ENCODE assay signal across 9 mouse cellular contexts in the genomic region with DNA sequence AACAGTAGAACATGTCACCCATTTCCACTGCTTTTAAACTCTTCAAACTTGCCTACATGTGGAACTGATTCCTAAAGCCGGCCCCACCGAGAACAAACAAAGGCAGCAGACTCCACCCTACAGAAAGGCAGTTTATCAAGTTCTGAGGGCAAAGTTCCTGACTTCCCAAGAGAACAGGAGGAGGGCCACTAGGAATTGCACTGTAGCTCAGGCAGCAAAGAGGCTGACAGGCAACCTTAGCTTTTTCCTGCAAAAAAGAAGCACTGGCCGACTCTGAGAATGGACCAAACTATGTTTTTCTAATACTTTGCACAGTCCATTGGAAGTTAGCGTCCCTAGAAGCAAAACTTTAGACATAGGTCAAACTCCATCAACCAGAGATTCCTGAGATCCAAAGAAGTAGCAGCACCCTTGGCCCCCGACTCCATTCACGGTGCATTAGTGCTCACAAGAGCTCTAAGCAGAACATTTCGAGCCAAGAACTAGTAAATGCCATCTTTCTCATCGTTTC. TPM values are rescaled to one million over a fixed set of nuclear protein-coding genes. Genes with fewer than 3 reads are reported as not detected.
DNase-seq lines count a peak whose midpoint lies in the region; ATAC-seq and TF ChIP-seq lines count a peak whose summit lies in the region.
"Had no signal": no experiment of that assay in that cellular context is flagged by ENCODE, and none has a peak within 500 bp of the region (broad histone marks: within the 10 kb centered on the region; RNA-seq: fewer than 3 reads in every experiment).

No protein-coding gene starts in this region.

- no peak overlapping the region for H3K9ac ChIP-seq in kidney, embryonic 15.5 days
- H3K9ac ChIP-seq in lung, postnatal 0 days (replicated peaks; ENCODE audit: low read depth): no peak overlapping the region

- peak; percentile 96 for DNase-seq in heart, adult 11 months
- no peak for DNase-seq in heart, postnatal 25 days (ENCODE audit: low spot score)
- DNase-seq in heart, embryonic 10.5 days (ENCODE audit: low spot score): peak; percentile 60
- DNase-seq in lung, postnatal 0 days (ENCODE audit: low spot score): peak; percentile 72
- DNase-seq in thymus, adult 18-20 months: no peak
- DNase-seq in layer of hippocampus, adult 9-11 months: no peak

- no peaks in the 10 kb centered on the region for H3K27me3 ChIP-seq in heart, embryonic 10.5 days (ENCODE audit: insufficient read depth, poor library complexity, severe bottlenecking)
- no peaks in the 10 kb centered on the region for H3K27me3 ChIP-seq in kidney, embryonic 15.5 days
- no peaks in the 10 kb centered on the region for H3K27me3 ChIP-seq in lung, postnatal 0 days (replicated peaks; ENCODE audit: insufficient read depth, low read length)

- H3K9me3 ChIP-seq in heart, embryonic 10.5 days: no peaks in the 10 kb centered on the region
- no peaks in the 10 kb centered on the region for H3K9me3 ChIP-seq in kidney, embryonic 15.5 days (replicated peaks)
- no peaks in the 10 kb centered on the region for H3K9me3 ChIP-seq in lung, postnatal 0 days (ENCODE audit: low read length)

- no peaks in the 10 kb centered on the region; the same call in 1 of the 2 replicates for H3K36me3 ChIP-seq in heart, embryonic 10.5 days
- H3K36me3 ChIP-seq in kidney, embryonic 15.5 days: no peaks in the 10 kb centered on the region; the same call in 1 of the 2 replicates
- no peaks in the 10 kb centered on the region for H3K36me3 ChIP-seq in lung, postnatal 0 days (ENCODE audit: insufficient read depth, low read length)

- no peak for TF ChIP-seq EP300 in lung, postnatal 0 days (IDR thresholded peaks at IDR 0.05)

- WGBS in heart, embryonic 10.5 days: 16% methylated on average over 8 of the region's 8 CpGs
- WGBS in kidney, embryonic 15.5 days: 6% methylated on average over 8 of the region's 8 CpGs
- 7% methylated on average over 8 of the region's 8 CpGs for WGBS in lung, postnatal 0 days

- intact Hi-C loops in heart, postnatal 25 days (cut with DNase I): no loop called here

- H3K4me1 ChIP-seq in heart, embryonic 10.5 days: peaks cover 96% of the 10 kb centered on the region
- H3K4me1 ChIP-seq in kidney, embryonic 15.5 days: peaks cover 83% of the 10 kb centered on the region
- peaks cover 75% of the 10 kb centered on the region for H3K4me1 ChIP-seq in lung, postnatal 0 days (ENCODE audit: insufficient read depth, low read depth, low read length)

- no peak for TF ChIP-seq CTCF in lung, postnatal 0 days (IDR thresholded peaks at IDR 0.05)

- peak; percentile 47; the same call in 1 of the 2 replicates for ATAC-seq in kidney, embryonic 15.5 days (replicated peaks; ENCODE audit: low FRiP score)
- peak; percentile 37 for ATAC-seq in lung, postnatal 0 days
- no peak for ATAC-seq in granulocyte monocyte progenitor cell, adult 5-6 weeks (replicated peaks; ENCODE audit: poor library complexity, severe bottlenecking)

- H3K4me3 ChIP-seq in heart, embryonic 10.5 days: peak overlapping the region; percentile 45
- peak overlapping the region; percentile 7; the same call in 1 of the 2 replicates for H3K4me3 ChIP-seq in kidney, embryonic 15.5 days (replicated peaks)
- no peak overlapping the region for H3K4me3 ChIP-seq in lung, postnatal 0 days (ENCODE audit: low read depth, low read length)

- H3K27ac ChIP-seq in heart, embryonic 10.5 days: peak overlapping the region; percentile 92
- peak overlapping the region; percentile 96 for H3K27ac ChIP-seq in kidney, embryonic 15.5 days
- H3K27ac ChIP-seq in lung, postnatal 0 days (ENCODE audit: low read length): peak overlapping the region; percentile 93

- peak overlapping the region; percentile 51 for H3K4me2 ChIP-seq in kidney, embryonic 15.5 days
- peak overlapping the region; percentile 46 for H3K4me2 ChIP-seq in lung, postnatal 0 days (replicated peaks; ENCODE audit: low read depth, low read length)

RNA-seq across cellular contexts. Expression of gene Ctnnd1, which starts 14.3 kb away (rescaled TPM):
- total RNA-seq in heart, postnatal 25 days (2021): 10 to 100 TPM; 66.6 to 70.4 TPM
- polyA plus RNA-seq in heart, embryonic 10.5 days (2016; fragmentation: Nextera tagmentation; extraction: Ambion mirVana): 65.2 and 91.5 TPM in 2 replicates
- polyA plus RNA-seq in kidney, embryonic 15.5 days (2015; fragmentation: Nextera tagmentation; extraction: Ambion mirVana): 50.3 and 54.7 TPM in 2 replicates
- polyA plus RNA-seq in lung, postnatal 0 days (2015; fragmentation: Nextera tagmentation; extraction: Ambion mirVana): 38.2 and 42.9 TPM in 2 replicates
- total RNA-seq in granulocyte monocyte progenitor cell, adult 5-6 weeks (2014; fragmentation: Nextera tagmentation): 30.6 and 34.8 TPM in 2 replicates
- 27.4 and 44.7 TPM in 2 replicates for total RNA-seq in granulocyte monocyte progenitor cell, adult 5-6 weeks (2017)

RNA-seq across cellular contexts. Expression of gene Btbd18, which starts 22.6 kb away (rescaled TPM):
- total RNA-seq in heart, postnatal 25 days (2021): not detected
- 0.21 and 0.29 TPM in 2 replicates for polyA plus RNA-seq in heart, embryonic 10.5 days (2016; fragmentation: Nextera tagmentation; extraction: Ambion mirVana)
- 0.26 and 0.34 TPM in 2 replicates for polyA plus RNA-seq in kidney, embryonic 15.5 days (2015; fragmentation: Nextera tagmentation; extraction: Ambion mirVana)
- polyA plus RNA-seq in lung, postnatal 0 days (2015; fragmentation: Nextera tagmentation; extraction: Ambion mirVana): 0.06 and 0.07 TPM in 2 replicates
- total RNA-seq in granulocyte monocyte progenitor cell, adult 5-6 weeks (2014; fragmentation: Nextera tagmentation): not detected in 2 replicates
- not detected in 2 replicates for total RNA-seq in granulocyte monocyte progenitor cell, adult 5-6 weeks (2017)
- total RNA-seq: hematopoietic stem cell, adult 5-6 weeks had no signal

RNA-seq across cellular contexts. Expression of gene Selenoh, which starts 34.3 kb away (rescaled TPM):
- 10 to 100 TPM; 22.4 to 25.2 TPM for total RNA-seq in heart, postnatal 25 days (2021)
- polyA plus RNA-seq in heart, embryonic 10.5 days (2016; fragmentation: Nextera tagmentation; extraction: Ambion mirVana): 347 and 370 TPM in 2 replicates
- polyA plus RNA-seq in kidney, embryonic 15.5 days (2015; fragmentation: Nextera tagmentation; extraction: Ambion mirVana): 355 and 388 TPM in 2 replicates
- polyA plus RNA-seq in lung, postnatal 0 days (2015; fragmentation: Nextera tagmentation; extraction: Ambion mirVana): 94.3 and 102 TPM in 2 replicates
- 189 and 209 TPM in 2 replicates for total RNA-seq in granulocyte monocyte progenitor cell, adult 5-6 weeks (2014; fragmentation: Nextera tagmentation)
- 156 and 175 TPM in 2 replicates for total RNA-seq in granulocyte monocyte progenitor cell, adult 5-6 weeks (2017)

RNA-seq across cellular contexts. Expression of gene Gm28635, which starts 41.6 kb away (rescaled TPM):
- 1 to 10 TPM; 5.4 to 5.8 TPM for total RNA-seq in heart, postnatal 25 days (2021)
- polyA plus RNA-seq in heart, embryonic 10.5 days (2016; fragmentation: Nextera tagmentation; extraction: Ambion mirVana): not detected in 2 replicates
- polyA plus RNA-seq in kidney, embryonic 15.5 days (2015; fragmentation: Nextera tagmentation; extraction: Ambion mirVana): not detected in 2 replicates
- polyA plus RNA-seq in lung, postnatal 0 days (2015; fragmentation: Nextera tagmentation; extraction: Ambion mirVana): not detected in 2 replicates
- total RNA-seq in granulocyte monocyte progenitor cell, adult 5-6 weeks (2014; fragmentation: Nextera tagmentation): not detected in 2 replicates
- not detected in 2 replicates for total RNA-seq in granulocyte monocyte progenitor cell, adult 5-6 weeks (2017)
- total RNA-seq: hematopoietic stem cell, adult 5-6 weeks had no signal

RNA-seq across cellular contexts. Expression of gene Med19, which starts 41.9 kb away (rescaled TPM):
- 10 to 100 TPM; 13.2 to 13.7 TPM for total RNA-seq in heart, postnatal 25 days (2021)
- polyA plus RNA-seq in heart, embryonic 10.5 days (2016; fragmentation: Nextera tagmentation; extraction: Ambion mirVana): 30.8 and 39.9 TPM in 2 replicates
- 41.3 and 44.4 TPM in 2 replicates for polyA plus RNA-seq in kidney, embryonic 15.5 days (2015; fragmentation: Nextera tagmentation; extraction: Ambion mirVana)
- 21.0 and 22.6 TPM in 2 replicates for polyA plus RNA-seq in lung, postnatal 0 days (2015; fragmentation: Nextera tagmentation; extraction: Ambion mirVana)
- 16.7 and 24.4 TPM in 2 replicates for total RNA-seq in granulocyte monocyte progenitor cell, adult 5-6 weeks (2014; fragmentation: Nextera tagmentation)
- 25.5 and 28.5 TPM in 2 replicates for total RNA-seq in granulocyte monocyte progenitor cell, adult 5-6 weeks (2017)

Comparison
In these comparisons a context has a peak if more than half of its experiments do, and no peak if none do; other contexts are left out.
1. DNase-seq: peak in heart, adult 11 months (single experiment), heart, embryonic 10.5 days (single experiment) and lung, postnatal 0 days (single experiment); none in heart, postnatal 25 days (single experiment), thymus, adult 18-20 months (0 of 2) and layer of hippocampus, adult 9-11 months (single experiment).
2. Peak in every context shown above with its lines, with median percentiles within 50 percentile points of each other: H3K27ac ChIP-seq.